Mouse (Mus musculus) testis, adult 2 months (tissue): ENCODE results near the gene Gm21860.

Experiments
- CTCF ChIP-seq: fragments of 200-500 bp; IDR thresholded peaks from 2 replicates; pipeline ENCODE4 v1.5.1; 2012; ENCODE audit warnings: low read depth, mild to moderate bottlenecking, inconsistent platforms, low read length, moderate library complexity; ENCODE audit not compliant: control insufficient read depth, insufficient read depth, insufficient replicate concordance
- POLR2A ChIP-seq: fragments of 200-500 bp; IDR thresholded peaks from 2 replicates; pipeline ENCODE4 v1.6.1; 2012; ENCODE audit warnings: low read depth, mild to moderate bottlenecking, inconsistent platforms, low read length, moderate library complexity; ENCODE audit not compliant: control insufficient read depth

DNA sequence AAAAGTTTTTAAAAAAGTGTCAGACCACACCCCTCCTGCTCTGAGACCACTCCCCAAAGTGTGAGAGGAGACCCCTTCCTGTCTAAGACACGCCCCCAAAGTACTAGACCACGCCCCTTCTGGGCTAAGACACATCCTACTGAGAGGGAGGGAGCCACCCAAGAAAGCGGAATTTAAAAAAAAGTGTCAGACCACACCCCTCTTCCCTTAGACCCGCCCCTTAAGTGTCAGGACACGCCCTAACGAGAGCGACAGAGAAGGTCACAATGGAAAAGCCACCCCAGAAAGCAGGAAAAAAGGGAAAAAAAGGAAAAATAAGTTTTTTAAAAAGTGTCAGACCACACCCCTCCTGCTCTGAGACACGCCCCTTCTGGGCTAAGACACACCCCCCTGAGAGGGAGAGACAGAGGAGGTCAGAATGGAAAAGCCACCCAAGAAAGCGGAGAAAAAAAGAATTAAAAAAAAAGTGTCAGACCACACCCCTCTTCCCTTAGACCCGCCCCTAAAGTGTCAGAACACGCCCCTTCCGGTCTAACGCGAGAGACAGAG lies 14.5 kb downstream of the Gm21860 start:
- no peak for TF ChIP-seq POLR2A
- TF ChIP-seq CTCF: no peak
